Mouse (Mus musculus): ENCODE results near the gene Car1.
"Not testable (repeated sequence)": the region's sequence is repeated elsewhere in the genome, so short reads cannot be mapped to it uniquely, and the experiment has no call there.

The Car1 gene

DNA sequence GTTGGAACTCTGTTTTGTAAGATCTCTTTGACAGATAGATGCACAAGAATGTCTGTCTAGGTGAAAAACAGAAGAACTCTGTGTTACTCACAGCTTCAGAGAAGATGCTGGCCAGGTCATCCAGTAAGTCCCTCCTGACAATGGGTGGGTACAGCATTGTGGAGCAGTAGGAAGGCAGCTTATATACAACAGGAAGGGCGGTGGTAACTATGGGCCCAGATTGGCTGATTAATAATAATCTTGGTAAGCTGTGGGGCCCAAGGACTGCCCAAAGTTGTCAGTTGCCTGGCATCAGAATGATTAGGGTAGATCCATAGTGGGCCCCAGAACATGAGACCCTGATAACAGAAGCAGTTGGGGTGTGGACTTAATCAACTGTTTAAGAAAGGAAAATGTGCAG, at the start of gene Car1:
TSS of gene Car1 (minus strand) at position 158 of the 400 bp plus-strand sequence.
- no peak for DNase-seq

- DNase-seq: no peak
Measured at GRCm38 (mm10) chr3:14857874-14858273, 49.7 kb upstream of the Car1 start.

DNA sequence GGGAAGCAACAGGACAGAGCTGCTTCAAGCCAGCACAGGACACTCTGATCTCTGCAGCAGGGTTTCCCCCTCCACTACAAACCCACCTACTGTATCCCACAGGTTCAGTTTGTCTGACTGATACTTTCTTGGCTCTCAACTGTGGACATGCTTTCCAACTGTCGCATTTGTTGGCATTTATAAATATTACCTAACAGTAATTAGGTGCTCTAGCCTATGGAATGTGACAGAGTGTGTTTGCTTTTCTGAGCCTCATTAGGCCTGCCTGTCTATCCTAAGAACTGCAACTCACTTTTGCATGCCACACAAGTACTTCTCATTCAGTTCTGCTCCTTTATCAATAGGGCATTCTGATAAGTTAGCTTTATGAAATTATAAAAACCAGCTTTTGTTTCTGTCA, 46.3 kb upstream of the Car1 start:
- DNase-seq: no peak

GRCm38 (mm10) chr3:14853966-14854365, 45.8 kb upstream of the Car1 start:
- no peak for DNase-seq

DNA sequence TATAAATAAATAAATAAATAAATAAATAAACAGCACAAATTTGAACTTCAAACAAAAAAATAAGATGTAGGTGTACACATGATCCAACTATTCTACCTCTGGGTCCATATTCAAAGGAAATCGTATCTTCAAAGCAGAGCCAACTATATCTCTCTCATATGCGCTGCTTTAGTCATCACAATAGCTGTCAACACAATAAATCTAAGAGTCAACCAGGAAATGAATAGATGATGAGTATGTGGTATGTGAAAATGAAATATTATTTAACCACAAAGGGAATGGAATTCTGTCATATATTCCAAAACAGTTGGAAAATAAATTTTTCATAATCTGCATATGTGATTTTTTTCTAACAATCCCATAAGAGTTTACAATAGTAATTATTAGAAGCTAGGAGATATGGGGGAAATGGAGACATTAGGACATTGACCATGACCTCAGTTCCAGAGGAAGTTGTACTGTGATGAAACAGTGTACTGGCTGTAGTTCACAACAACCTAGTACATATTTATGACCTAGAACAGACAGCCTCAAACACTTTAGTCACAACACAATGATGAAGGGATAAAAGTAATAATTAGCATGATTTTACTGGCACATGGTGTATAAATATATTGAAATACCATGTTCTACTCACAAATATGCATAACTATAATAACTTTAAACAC, 40.6 kb upstream of the Car1 start:
- no peak for DNase-seq

DNA sequence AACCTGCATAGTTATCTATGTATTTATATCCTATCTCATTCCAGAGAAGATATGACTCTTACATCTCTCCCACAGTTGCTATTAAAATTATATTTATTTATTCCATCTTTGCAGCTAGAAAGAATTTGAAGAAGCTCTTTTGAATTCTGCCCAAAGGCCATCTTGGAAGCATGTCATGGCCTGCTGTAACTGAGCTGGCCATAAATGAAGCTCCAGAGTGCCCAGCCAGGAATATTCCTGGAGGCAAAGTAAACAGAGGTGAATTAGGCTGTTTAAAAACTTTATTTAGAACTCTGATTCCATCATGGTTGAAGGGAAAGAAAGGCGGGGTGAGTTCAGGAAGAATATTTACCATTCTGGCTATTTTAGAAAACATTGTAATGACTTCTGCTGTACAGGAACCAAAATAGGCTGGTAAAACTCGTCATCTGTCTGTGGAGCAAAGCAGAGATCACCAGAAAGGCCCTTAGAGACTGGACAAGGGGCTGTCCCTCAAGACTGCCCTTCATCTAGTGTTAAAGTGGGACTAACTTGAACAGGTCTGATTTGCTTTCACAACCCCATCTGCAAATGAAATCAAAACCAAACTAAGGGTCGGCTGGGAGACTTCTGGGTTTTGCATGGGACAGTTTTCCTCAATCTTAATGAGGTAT, 31.4 kb upstream of the Car1 start:
- no peak for DNase-seq

DNA sequence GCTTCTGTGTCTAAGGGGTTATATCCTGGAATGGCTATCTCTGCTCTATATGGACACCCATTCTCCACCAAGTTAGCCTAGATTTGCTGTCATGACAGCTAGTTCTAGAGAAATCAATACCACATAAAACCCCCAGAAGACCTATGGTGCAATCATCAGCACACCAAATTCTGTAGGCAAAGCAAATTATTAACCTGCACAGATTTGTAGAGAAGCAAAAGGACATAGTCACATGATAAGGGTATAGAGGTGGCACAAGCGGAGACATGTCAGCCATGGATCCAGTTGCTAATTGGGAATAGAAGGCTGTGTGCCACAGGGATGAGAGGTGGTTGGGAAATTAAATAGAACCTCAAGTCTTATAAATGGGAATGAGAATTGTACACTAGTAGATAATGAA, 30.8 kb upstream of the Car1 start:
- no peak for DNase-seq

GRCm38 (mm10) chr3:14832766-14833165, 24.6 kb upstream of the Car1 start:
- DNase-seq: no peak

DNA sequence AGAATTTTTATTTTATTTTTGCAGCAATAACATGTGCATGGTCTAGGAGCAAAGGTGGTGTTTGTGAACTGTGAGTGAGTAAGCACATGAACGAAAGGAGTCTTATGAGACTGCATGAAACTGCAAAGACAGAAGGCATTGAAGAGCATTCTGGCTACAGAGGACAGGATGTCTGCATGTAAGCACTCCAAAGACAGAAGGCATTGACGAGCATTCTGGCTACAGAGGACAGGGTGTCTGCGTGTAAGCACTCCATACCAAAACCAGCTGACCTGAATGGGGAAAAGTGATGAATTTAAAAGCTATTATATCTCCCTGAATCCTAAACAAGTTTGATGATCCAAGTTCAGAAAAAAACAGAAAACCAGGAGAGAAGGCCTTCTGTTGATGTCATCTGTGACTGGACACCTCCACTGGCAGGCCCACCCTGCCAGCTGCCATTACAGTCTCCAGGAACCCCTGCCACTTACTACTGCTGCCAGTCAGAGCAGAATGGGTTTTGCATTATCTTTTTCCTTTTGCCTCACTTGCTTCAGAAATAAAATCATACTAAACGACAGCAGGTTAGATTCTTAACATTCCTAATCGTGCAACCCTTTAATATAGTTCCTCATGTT, 23.2 kb upstream of the Car1 start:
- no peak for DNase-seq

- DNase-seq: no peak
Measured at GRCm38 (mm10) chr3:14828896-14829295, 20.7 kb upstream of the Car1 start.

DNA sequence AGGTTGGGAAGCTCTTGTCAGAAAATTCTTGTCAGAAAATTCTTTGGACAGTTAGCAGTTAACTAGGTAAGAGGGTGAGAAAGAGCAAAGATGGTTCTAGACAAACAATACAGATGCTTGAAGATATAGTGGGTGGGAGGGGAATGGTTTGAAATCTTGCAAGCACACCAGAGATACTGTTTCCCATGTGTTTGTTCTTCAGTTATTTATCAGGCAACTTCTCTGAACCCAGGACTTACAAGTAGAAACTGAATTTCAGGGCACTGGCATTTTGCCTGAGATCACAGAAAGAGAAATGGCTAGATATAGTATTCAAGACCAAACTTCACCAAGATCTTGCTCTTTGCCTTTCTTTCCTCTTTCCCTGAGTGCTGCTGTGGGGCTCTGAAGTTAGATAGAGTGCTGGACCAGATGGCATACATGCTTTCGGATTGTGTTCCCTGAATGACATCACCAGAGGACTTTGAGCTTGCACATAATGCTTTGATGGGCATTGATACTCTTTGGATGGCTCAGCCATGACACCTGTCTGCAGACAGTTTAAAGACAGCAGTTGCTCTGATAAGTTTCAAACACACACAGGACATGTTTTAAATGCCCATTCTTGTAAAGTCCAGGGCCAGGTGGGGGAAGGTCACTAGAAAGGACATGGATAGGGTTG, 11.8 kb upstream of the Car1 start:
- DNase-seq: no peak

DNA sequence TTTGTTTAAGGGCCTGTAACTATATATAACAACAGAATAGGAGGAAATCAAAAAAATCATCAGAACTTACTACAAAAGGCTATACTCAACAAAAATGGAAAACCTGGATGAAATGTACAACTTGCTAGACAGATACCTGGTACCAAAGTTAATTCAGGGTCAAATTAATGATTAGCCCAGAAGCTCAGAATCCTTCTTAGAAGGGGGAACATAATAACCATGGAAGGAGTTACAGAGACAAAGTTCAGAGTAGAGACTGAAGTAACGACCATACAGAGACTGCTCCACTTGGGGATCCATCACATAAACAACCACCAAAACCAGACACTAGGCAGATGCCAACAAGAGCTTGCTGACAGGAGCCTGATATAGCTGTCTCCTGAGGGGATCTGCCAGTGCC, 7.2 kb upstream of the Car1 start:
- not testable (repeated sequence) for DNase-seq

GRCm38 (mm10) chr3:14806702-14807101, 1.5 kb downstream of the Car1 start:
- DNase-seq: no peak

- no peak for DNase-seq
Measured at GRCm38 (mm10) chr3:14805962-14806361, 2.2 kb downstream of the Car1 start.

- no peak for DNase-seq
Measured at GRCm38 (mm10) chr3:14804906-14805305, 3.3 kb downstream of the Car1 start.

GRCm38 (mm10) chr3:14797069-14797468, 11.1 kb downstream of the Car1 start:
- DNase-seq: no peak

DNA sequence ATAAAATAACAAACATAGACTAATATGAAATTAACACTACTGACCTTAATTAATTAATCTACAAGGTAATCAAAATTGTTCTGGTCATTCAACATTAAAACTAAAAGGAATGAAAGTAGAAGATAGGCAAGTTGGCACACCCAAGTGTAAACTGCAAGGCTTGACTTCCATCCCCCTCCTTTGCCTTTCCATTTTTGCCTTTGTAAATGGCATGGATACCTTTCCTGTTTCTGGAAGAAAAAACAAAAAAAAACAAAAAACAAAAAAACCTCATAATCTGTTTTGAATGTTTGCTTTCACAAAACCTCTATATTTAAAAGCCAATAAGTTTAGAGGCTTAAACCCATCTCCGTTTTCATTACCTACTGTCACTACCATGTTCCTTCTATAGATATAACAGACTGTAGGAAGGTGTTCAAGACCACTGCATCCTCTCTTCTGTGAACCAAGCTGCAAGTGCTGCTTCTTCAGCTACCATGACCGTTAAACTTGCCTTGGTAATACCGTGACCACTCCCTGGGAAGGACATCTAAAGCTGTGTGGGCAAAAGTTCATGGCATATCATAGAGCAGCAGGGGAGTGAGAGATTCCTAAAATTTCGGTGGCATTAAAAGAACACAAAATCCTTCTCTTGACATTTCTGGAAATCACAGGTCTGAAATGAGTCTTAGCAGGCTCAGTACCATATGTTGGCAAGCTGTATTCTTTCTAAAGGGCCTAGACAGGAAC, 12.7 kb downstream of the Car1 start:
- DNase-seq: no peak

GRCm38 (mm10) chr3:14792032-14792431, 16.1 kb downstream of the Car1 start:
- DNase-seq: no peak

- no peak for DNase-seq
Measured at GRCm38 (mm10) chr3:14787607-14788006, 20.6 kb downstream of the Car1 start.

- no peak for DNase-seq
Measured at GRCm38 (mm10) chr3:14787136-14787535, 21.0 kb downstream of the Car1 start.

DNA sequence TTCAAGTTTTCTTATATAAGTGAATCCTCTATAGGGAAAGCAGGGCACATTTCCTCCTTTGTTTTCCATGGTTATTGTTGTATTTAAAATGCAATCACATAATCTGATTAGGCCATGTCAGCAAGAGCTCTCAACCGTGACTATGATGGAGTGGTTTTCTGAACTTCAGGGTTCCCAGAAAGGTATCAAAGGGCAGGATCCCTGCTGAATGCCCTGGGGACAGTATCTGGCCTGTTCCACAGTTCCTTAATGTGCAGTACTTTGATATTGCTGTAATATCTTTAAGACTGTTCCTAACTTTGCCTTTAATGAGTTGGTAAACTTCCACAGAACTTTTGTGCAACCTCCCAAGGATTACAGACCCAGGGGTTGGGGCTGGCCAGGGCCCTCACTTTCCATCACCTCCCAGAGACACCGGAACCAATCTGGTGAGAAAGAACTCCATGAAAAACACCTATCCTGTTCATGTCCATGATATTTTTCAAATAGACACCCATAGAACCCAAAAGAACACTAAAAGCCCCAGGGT, 21.6 kb downstream of the Car1 start:
- no peak for DNase-seq

GRCm38 (mm10) chr3:14785353-14785752, 22.8 kb downstream of the Car1 start:
- DNase-seq: no peak

DNA sequence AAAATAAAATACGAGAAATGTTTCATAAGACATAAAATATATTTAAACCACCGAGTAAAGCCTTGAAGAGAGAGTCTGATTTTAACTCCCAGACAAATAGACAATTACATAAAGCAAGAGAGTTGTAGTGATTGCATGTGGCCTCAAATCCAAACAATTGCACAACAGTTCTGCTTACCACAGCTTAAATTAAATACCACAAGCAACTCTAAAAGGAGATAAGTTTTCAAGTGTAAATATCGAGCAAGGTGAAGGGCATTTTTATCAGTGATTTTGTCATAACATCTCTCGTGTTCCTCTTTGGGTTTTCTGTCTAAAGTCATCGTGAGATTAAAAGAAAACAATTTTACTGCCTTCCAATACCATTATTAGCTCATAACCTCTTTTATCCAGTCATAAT, 25.0 kb downstream of the Car1 start:
- not testable (repeated sequence) for DNase-seq
